ENCODE assay signal across 8 mouse cellular contexts in the genomic region with DNA sequence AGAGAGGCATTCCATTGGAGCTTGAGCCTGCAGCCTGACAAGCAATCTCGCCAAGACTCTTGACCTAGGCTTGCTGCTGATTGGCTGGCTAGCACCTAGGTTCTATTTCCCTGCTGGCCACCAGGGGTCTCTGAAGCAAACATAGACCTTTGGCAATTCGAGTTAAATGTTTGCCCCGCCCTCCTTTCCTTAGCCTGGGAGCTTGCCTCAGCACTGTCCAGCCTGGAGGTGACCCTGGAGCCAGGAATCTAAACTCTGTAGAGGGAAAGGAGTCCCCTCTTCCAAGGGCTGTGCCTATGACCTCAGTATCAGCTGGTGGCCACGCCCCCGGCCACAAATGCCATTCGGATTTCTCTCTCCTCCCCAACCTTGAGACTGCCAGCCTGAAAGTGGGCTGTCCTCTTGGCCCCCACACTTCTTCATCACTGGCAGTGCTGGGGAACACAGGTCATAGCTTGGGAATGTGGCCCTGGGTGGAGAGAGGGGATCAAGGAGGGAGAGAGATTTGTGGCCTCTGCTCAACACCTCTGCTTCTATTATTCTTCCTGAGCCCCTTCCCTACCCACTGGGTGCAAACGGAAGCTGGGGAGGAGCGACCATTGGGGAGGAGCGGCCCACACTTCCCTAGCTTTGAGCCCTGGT. TPM values are rescaled to one million over a fixed set of nuclear protein-coding genes. Genes with fewer than 3 reads are reported as not detected.
A peak's percentile ranks its signal among the peaks of the same experiment; 100 is the strongest.
DNase-seq lines count a peak whose midpoint lies in the region; TF ChIP-seq lines count a peak whose summit lies in the region.

No protein-coding gene starts in this region.

- H3K4me3 ChIP-seq in bone marrow macrophage, adult 2 months (ENCODE audit: insufficient read depth, low read length), result peak overlapping the region; percentile 79
- no peak overlapping the region for H3K4me3 ChIP-seq in embryonic fibroblast, embryonic 13.5 days (ENCODE audit: insufficient read depth, low read length)

- peak; percentile 30; the same call in 1 of the 2 replicates for TF ChIP-seq CTCF in bone marrow macrophage, adult 2 months (IDR thresholded peaks at IDR 0.05; ENCODE audit: low read depth, low read length)
- TF ChIP-seq CTCF in embryonic fibroblast, embryonic 13.5 days (IDR thresholded peaks at IDR 0.05; ENCODE audit: borderline replicate concordance, insufficient read depth, low read length), result no peak

- no peak for TF ChIP-seq POLR2A in bone marrow macrophage, adult 2 months (IDR thresholded peaks at IDR 0.05; ENCODE audit: borderline replicate concordance, low read depth, low read length)
- TF ChIP-seq POLR2A in embryonic fibroblast, embryonic 13.5 days (IDR thresholded peaks at IDR 0.05; ENCODE audit: low read depth, low read length), result peak; percentile 49; the same call in 1 of the 2 replicates

- H3K36me3 ChIP-seq in splenic B cell, adult 2 months (ENCODE audit: control insufficient read depth, insufficient read depth, low read length, poor library complexity, severe bottlenecking), result no peaks in the 10 kb centered on the region

- intact Hi-C loops in heart, postnatal 10 days (cut with DNase I), result no loop called here

- peaks cover 28% of the 10 kb centered on the region for H3K4me1 ChIP-seq in bone marrow macrophage, adult 2 months (ENCODE audit: control insufficient read depth, insufficient read depth, low read length)
- peaks cover 5% of the 10 kb centered on the region; the same call in 1 of the 2 replicates for H3K4me1 ChIP-seq in embryonic fibroblast, embryonic 13.5 days (ENCODE audit: control insufficient read depth, insufficient read depth, low read length)

- no peaks in the 10 kb centered on the region for H3K27me3 ChIP-seq in splenic B cell, adult 2 months (ENCODE audit: control insufficient read depth, insufficient read depth, low read length, poor library complexity, severe bottlenecking)

- peak overlapping the region; percentile 90 for H3K27ac ChIP-seq in bone marrow macrophage, adult 2 months (ENCODE audit: insufficient read depth, low read depth, low read length)
- H3K27ac ChIP-seq in embryonic fibroblast, embryonic 13.5 days (ENCODE audit: insufficient read depth, low read length), result peak overlapping the region; percentile 86

- peak; percentile 61 to 69 for DNase-seq in layer of hippocampus, postnatal 10 days (ENCODE audit: low spot score in 2 of 2)
- no peak for DNase-seq in layer of hippocampus, adult 9-10 months (ENCODE audit: low spot score)
- peak; percentile 91 to 94 for DNase-seq in heart, postnatal 10 days
- DNase-seq in kidney, postnatal 14 days, result peak; percentile 90
- peak; percentile 86 for DNase-seq in lung, postnatal 4 days
- peak; percentile 52 for DNase-seq in splenic B cell, adult 2 months (ENCODE audit: low read depth, low spot score)

RNA-seq across cellular contexts. Expression of a gene that starts 23.8 kb away (rescaled TPM):
- 100 to 1,000 TPM; 164 to 175 TPM for total RNA-seq in layer of hippocampus, postnatal 10 days (2021)
- polyA plus RNA-seq in bone marrow macrophage, adult 2 months (2012; ENCODE audit: insufficient read depth, insufficient read length, missing spikeins), result 32.4 and 36.2 TPM in 2 replicates
- polyA plus RNA-seq in embryonic fibroblast, embryonic 13.5 days (2011; ENCODE audit: insufficient read length, low read depth, missing spikeins), result 54.2 and 56.4 TPM in 2 replicates
- 100 to 1,000 TPM; 104 to 112 TPM for total RNA-seq in heart, postnatal 10 days (2021)

RNA-seq across cellular contexts. Expression of a gene that starts 36.8 kb away (rescaled TPM):
- 10 to 100 TPM; 55.0 to 60.5 TPM for total RNA-seq in layer of hippocampus, postnatal 10 days (2021)
- polyA plus RNA-seq in bone marrow macrophage, adult 2 months (2012; ENCODE audit: insufficient read depth, insufficient read length, missing spikeins), result 79.2 and 89.6 TPM in 2 replicates
- polyA plus RNA-seq in embryonic fibroblast, embryonic 13.5 days (2011; ENCODE audit: insufficient read length, low read depth, missing spikeins), result 70.6 and 77.6 TPM in 2 replicates
- total RNA-seq in heart, postnatal 10 days (2021), result 10 to 100 TPM; 39.7 to 40.1 TPM

RNA-seq across cellular contexts. Expression of a gene that starts 38.8 kb away (rescaled TPM):
- 1 to 10 TPM; 1.2 to 1.8 TPM for total RNA-seq in layer of hippocampus, postnatal 10 days (2021)
- 0.70 TPM in 1 of 2 replicates, not detected in the other for polyA plus RNA-seq in bone marrow macrophage, adult 2 months (2012; ENCODE audit: insufficient read depth, insufficient read length, missing spikeins)
- polyA plus RNA-seq in embryonic fibroblast, embryonic 13.5 days (2011; ENCODE audit: insufficient read length, low read depth, missing spikeins), result 11.3 and 12.3 TPM in 2 replicates
- 100 to 1,000 TPM; 909 to 916 TPM for total RNA-seq in heart, postnatal 10 days (2021)

RNA-seq across cellular contexts. Expression of a gene that starts 51.4 kb away (rescaled TPM):
- 10 to 100 TPM; 16.2 to 17.4 TPM for total RNA-seq in layer of hippocampus, postnatal 10 days (2021)
- polyA plus RNA-seq in bone marrow macrophage, adult 2 months (2012; ENCODE audit: insufficient read depth, insufficient read length, missing spikeins), result not detected in 2 replicates
- polyA plus RNA-seq in embryonic fibroblast, embryonic 13.5 days (2011; ENCODE audit: insufficient read length, low read depth, missing spikeins), result not detected in 2 replicates
- not detected for total RNA-seq in heart, postnatal 10 days (2021)

Comparison
In these comparisons a context has a peak if more than half of its experiments do, and no peak if none do; other contexts are left out.
1. RNA of a gene that starts 38.8 kb away (total RNA-seq): 909 to 916 TPM in heart, postnatal 10 days; 1.2 to 1.8 TPM in layer of hippocampus, postnatal 10 days; every median in the first group is over 100 times any median in the second.